Mouse (Mus musculus) liver, embryonic 15.5 days (tissue): ENCODE measurements around the gene T. TPM values are rescaled to one million over a fixed set of nuclear protein-coding genes. Genes with fewer than 3 reads are reported as not detected.
A peak's percentile ranks its signal among the peaks of the same experiment; 100 is the strongest.

ENCODE experiments used
- ATAC-seq: fragments of 200-750 bp; cut with Nextera tagmentation; 2 replicates; pipeline ENCODE4 v1.8.0; 2017; ENCODE audit warnings: moderate number of reproducible peaks, mild to moderate bottlenecking, moderate library complexity; ENCODE audit not compliant: insufficient read depth
- H3K27ac ChIP-seq: fragments of 300-500 bp; sonication (generic); replicated peaks from 2 replicates; pipeline ENCODE4 v1.5.1; 2015; ENCODE audit warnings: mild to moderate bottlenecking, inconsistent platforms
- H3K27me3 ChIP-seq: fragments of 300-500 bp; sonication (generic); 2 replicates; pipeline ENCODE4 v1.6.1; 2015; ENCODE audit warnings: mild to moderate bottlenecking, inconsistent platforms
- H3K36me3 ChIP-seq: fragments of 300-500 bp; sonication (generic); replicated peaks from 2 replicates; pipeline ENCODE4 v1.6.1; 2015; ENCODE audit warnings: moderate library complexity, mild to moderate bottlenecking, inconsistent platforms
- H3K4me1 ChIP-seq: fragments of 300-500 bp; sonication (generic); replicated peaks from 2 replicates; pipeline ENCODE4 v1.6.1; 2015; ENCODE audit warnings: inconsistent platforms
- H3K4me2 ChIP-seq: fragments of 300-500 bp; sonication (generic); 2 replicates; pipeline ENCODE4 v1.6.1; 2015; ENCODE audit warnings: moderate library complexity, mild to moderate bottlenecking, inconsistent platforms
- H3K4me3 ChIP-seq: fragments of 300-500 bp; sonication (generic); replicated peaks from 2 replicates; pipeline ENCODE4 v1.5.1; 2015; ENCODE audit warnings: mild to moderate bottlenecking, inconsistent platforms
- H3K9ac ChIP-seq: fragments of 300-500 bp; sonication (generic); 2 replicates; pipeline ENCODE4 v1.6.1; 2015; ENCODE audit warnings: moderate library complexity, mild to moderate bottlenecking, inconsistent platforms
- H3K9me3 ChIP-seq: fragments of 300-500 bp; sonication (generic); replicated peaks from 2 replicates; pipeline ENCODE4 v1.6.1; 2016; ENCODE audit warnings: inconsistent platforms
- WGBS: fragments of 180-500 bp; shearing (Covaris S2); methylation state at CpG from one replicate; pipeline ENCODE4 v1.1.7; 2015; ENCODE audit warnings: mixed read lengths; ENCODE audit not compliant: insufficient replicate concordance; 5-methylcytosine and 5-hydroxymethylcytosine counted together
- polyA plus RNA-seq: library from polyadenylated mRNA; unstranded; fragments of >200 nt; fragmentation: Nextera tagmentation; extraction: Ambion mirVana; gene quantifications from 2 replicates; pipeline ENCODE4 v1.2.1, GENCODE M21; 2015

Gene T
- polyA plus RNA-seq, 1 experiment from 2014 or later: not detected

- no peaks in the 10 kb centered on the region for H3K27me3 ChIP-seq
- H3K4me2 ChIP-seq: peak overlapping the region; percentile 15; the same call in 1 of the 2 replicates
- ATAC-seq: no peak
- H3K36me3 ChIP-seq: no peaks in the 10 kb centered on the region
- H3K9me3 ChIP-seq: no peaks in the 10 kb centered on the region
- H3K4me3 ChIP-seq: no peak overlapping the region
- 7% methylated on average over 16 of the region's 16 CpGs for whole genome bisulfite sequencing
- H3K9ac ChIP-seq: no peak overlapping the region
- no peak overlapping the region for H3K27ac ChIP-seq
- H3K4me1 ChIP-seq: peaks cover 20% of the 10 kb centered on the region; the same call in 1 of the 2 replicates
These were observed 25.5 kb upstream of the T start for GRCm38 (mm10) chr17:8408589-8409295.

GRCm38 (mm10) chr17:8410330-8410729, 23.9 kb upstream of the T start:
- Histone ChIP-seq H3K4me2 (no peak overlapping the region), H3K36me3 (no peaks in the 10 kb centered on the region), H3K9ac (no peak overlapping the region), H3K9me3 (no peaks in the 10 kb centered on the region), H3K27me3 (0 out of 2 replicates have a peak, but pooled peaks cover 4% of the 10 kb centered on the region), H3K4me1 (peaks cover 25% of the 10 kb centered on the region; the same call in 1 of the 2 replicates), H3K27ac (no peak overlapping the region), H3K4me3 (no peak overlapping the region)
- no peak for ATAC-seq
- WGBS: 53% methylated on average over 2 of the region's 2 CpGs

GRCm38 (mm10) chr17:8413656-8414055, 20.6 kb upstream of the T start:
- H3K27ac ChIP-seq: no peak overlapping the region
- no peak overlapping the region; the same call in 1 of the 2 replicates for H3K4me2 ChIP-seq
- WGBS: 64% methylated on average over 5 of the region's 5 CpGs
- H3K4me3 ChIP-seq: no peak overlapping the region
- H3K4me1 ChIP-seq: peaks cover 22% of the 10 kb centered on the region; the same call in 1 of the 2 replicates
- ATAC-seq: peak; percentile 31; the same call in 1 of the 2 replicates
- no peak overlapping the region for H3K9ac ChIP-seq
- H3K9me3 ChIP-seq: no peaks in the 10 kb centered on the region
- 0 out of 2 replicates have a peak, but pooled peaks cover 4% of the 10 kb centered on the region for H3K27me3 ChIP-seq
- H3K36me3 ChIP-seq: no peaks in the 10 kb centered on the region

GRCm38 (mm10) chr17:8415533-8415932, 18.7 kb upstream of the T start:
- Histone ChIP-seq H3K27me3 (0 out of 2 replicates have a peak, but pooled peaks cover 4% of the 10 kb centered on the region), H3K9me3 (no peaks in the 10 kb centered on the region), H3K4me1 (peaks cover 8% of the 10 kb centered on the region; the same call in 1 of the 2 replicates), H3K4me2 (no peak overlapping the region), H3K4me3 (no peak overlapping the region), H3K27ac (no peak overlapping the region), H3K36me3 (no peaks in the 10 kb centered on the region), H3K9ac (no peak overlapping the region)
- 23% methylated on average over 8 of the region's 8 CpGs for WGBS
- ATAC-seq: no peak

- ATAC-seq: no peak
- Histone ChIP-seq H3K27ac (no peak overlapping the region), H3K27me3 (0 out of 2 replicates have a peak, but pooled peaks cover 4% of the 10 kb centered on the region)
These were observed 17.4 kb upstream of the T start for GRCm38 (mm10) chr17:8416865-8417264.

GRCm38 (mm10) chr17:8420739-8421138, 13.5 kb upstream of the T start:
- ATAC-seq: no peak
- no peaks in the 10 kb centered on the region for H3K36me3 ChIP-seq
- 71% methylated on average over 1 of the region's 1 CpGs for WGBS

More at GRCm38 (mm10) chr17:8416865-8417264, 17.4 kb upstream of the T start:
- no peak overlapping the region for H3K4me3 ChIP-seq
- H3K9ac ChIP-seq: no peak overlapping the region
- no peaks in the 10 kb centered on the region for H3K36me3 ChIP-seq
- H3K4me1 ChIP-seq: 0 out of 2 replicates have a peak, but pooled peaks cover 8% of the 10 kb centered on the region
- 56% methylated on average over 8 of the region's 8 CpGs for WGBS
- H3K4me2 ChIP-seq: no peak overlapping the region
- no peaks in the 10 kb centered on the region for H3K9me3 ChIP-seq

GRCm38 (mm10) chr17:8421517-8421916, 12.7 kb upstream of the T start:
- Histone ChIP-seq H3K36me3 (no peaks in the 10 kb centered on the region), H3K4me1 (no peaks in the 10 kb centered on the region), H3K27me3 (no peaks in the 10 kb centered on the region), H3K9ac (no peak overlapping the region), H3K4me2 (no peak overlapping the region), H3K4me3 (no peak overlapping the region), H3K9me3 (no peaks in the 10 kb centered on the region), H3K27ac (no peak overlapping the region)
- WGBS: 12% methylated on average over 5 of the region's 5 CpGs
- no peak for ATAC-seq

More at GRCm38 (mm10) chr17:8420739-8421138, 13.5 kb upstream of the T start:
- Histone ChIP-seq H3K4me3 (no peak overlapping the region), H3K9me3 (no peaks in the 10 kb centered on the region), H3K4me2 (no peak overlapping the region), H3K27ac (no peak overlapping the region), H3K9ac (no peak overlapping the region), H3K27me3 (no peaks in the 10 kb centered on the region), H3K4me1 (no peaks in the 10 kb centered on the region)

- H3K9me3 ChIP-seq: no peaks in the 10 kb centered on the region
- H3K9ac ChIP-seq: no peak overlapping the region
- WGBS: 42% methylated on average over 2 of the region's 2 CpGs
- H3K4me1 ChIP-seq: no peaks in the 10 kb centered on the region
- no peaks in the 10 kb centered on the region for H3K36me3 ChIP-seq
- no peak overlapping the region for H3K4me2 ChIP-seq
- H3K27ac ChIP-seq: no peak overlapping the region
- peaks cover 10% of the 10 kb centered on the region for H3K27me3 ChIP-seq
- H3K4me3 ChIP-seq: no peak overlapping the region
- no peak for ATAC-seq
These were observed 10.9 kb upstream of the T start for GRCm38 (mm10) chr17:8423283-8423682.

GRCm38 (mm10) chr17:8429436-8429835, 4.8 kb upstream of the T start:
- no peak overlapping the region for H3K4me3 ChIP-seq
- no peak for ATAC-seq
- peaks cover 71% of the 10 kb centered on the region for H3K27me3 ChIP-seq
- H3K36me3 ChIP-seq: no peaks in the 10 kb centered on the region
- H3K4me2 ChIP-seq: no peak overlapping the region
- no peaks in the 10 kb centered on the region for H3K9me3 ChIP-seq
- no peaks in the 10 kb centered on the region for H3K4me1 ChIP-seq
- no peak overlapping the region for H3K9ac ChIP-seq
- no peak overlapping the region for H3K27ac ChIP-seq
- WGBS: 2% methylated on average over 16 of the region's 16 CpGs

GRCm38 (mm10) chr17:8429896-8430295, 4.3 kb upstream of the T start:
- no peak overlapping the region for H3K9ac ChIP-seq
- H3K27me3 ChIP-seq: peaks cover 76% of the 10 kb centered on the region
- no peak overlapping the region for H3K27ac ChIP-seq
- H3K4me1 ChIP-seq: no peaks in the 10 kb centered on the region
- WGBS: 7% methylated on average over 5 of the region's 5 CpGs
- ATAC-seq: no peak
- H3K4me2 ChIP-seq: no peak overlapping the region
- no peaks in the 10 kb centered on the region for H3K9me3 ChIP-seq
- no peak overlapping the region for H3K4me3 ChIP-seq
- no peaks in the 10 kb centered on the region for H3K36me3 ChIP-seq

GRCm38 (mm10) chr17:8432179-8432800, 1.9 kb upstream of the T start:
- H3K27me3 ChIP-seq: peaks cover 100% of the 10 kb centered on the region

More at GRCm38 (mm10) chr17:8432179-8432800, 1.9 kb upstream of the T start:
- Histone ChIP-seq H3K4me1 (no peaks in the 10 kb centered on the region), H3K9ac (no peak overlapping the region), H3K9me3 (no peaks in the 10 kb centered on the region), H3K4me2 (no peak overlapping the region), H3K4me3 (no peak overlapping the region), H3K36me3 (no peaks in the 10 kb centered on the region), H3K27ac (no peak overlapping the region)
- no peak for ATAC-seq
- whole genome bisulfite sequencing: 3% methylated on average over 17 of the region's 17 CpGs
